Mouse (Mus musculus) pancreas, adult 10 weeks (tissue): ENCODE results near the gene Tmem40. TPM values are rescaled to one million over a fixed set of nuclear protein-coding genes. Genes with fewer than 3 reads are reported as not detected.

ENCODE experiments used
- polyA plus RNA-seq: library from polyadenylated mRNA; stranded (reverse); fragments of 350-450 nt; fragmentation: Illumina TruSeq; extraction: RNeasy Lipid Tissue Mini Kit (QIAGEN cat#74804); gene quantifications from one replicate; pipeline ENCODE4 v1.2.3, GENCODE M21; 2015; ENCODE audit warnings: low read depth, low replicate concordance; ENCODE audit not compliant: insufficient read depth

The Tmem40 gene
- not detected for polyA plus RNA-seq

DNA sequence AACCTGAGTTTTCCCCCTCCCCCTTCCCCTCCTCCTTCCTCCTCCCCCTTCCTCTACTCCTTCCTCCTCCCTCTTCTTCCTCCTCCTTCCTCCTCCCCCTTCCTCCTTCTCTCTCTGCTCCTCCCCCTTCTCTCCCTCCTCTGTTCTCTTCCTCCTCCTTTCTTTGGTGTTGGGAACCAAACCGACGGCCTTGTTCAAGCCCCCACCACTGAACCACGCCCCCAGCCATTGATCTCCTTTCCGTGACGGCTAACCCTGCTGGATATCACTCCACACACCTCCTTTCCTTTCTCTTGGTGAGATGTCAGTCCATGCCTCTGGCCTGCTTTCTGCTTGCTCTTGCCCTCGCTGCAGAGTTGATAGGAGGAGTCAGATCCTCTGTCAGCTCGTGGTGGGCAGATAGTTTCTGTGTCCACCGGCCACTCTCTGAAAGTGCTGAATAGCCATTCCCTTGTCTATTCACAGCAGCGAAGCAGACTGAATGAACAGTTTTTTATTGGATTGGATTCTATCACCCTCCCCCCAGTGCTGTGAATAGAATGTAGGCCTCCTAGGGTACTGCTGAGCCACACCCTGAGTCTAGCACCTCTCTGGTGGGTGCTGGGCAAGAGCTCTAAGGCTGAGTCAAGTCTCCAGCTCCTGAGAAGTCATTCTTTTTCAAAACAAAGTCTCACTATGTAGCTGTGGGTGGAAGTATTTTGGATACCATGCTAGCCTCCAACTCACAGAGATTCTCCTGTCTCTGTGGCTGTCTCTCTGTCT is at the start of gene Tmem40:
Gene Tmem40 (minus strand): TSS at position 416 of the 762 bp plus-strand sequence.

DNA sequence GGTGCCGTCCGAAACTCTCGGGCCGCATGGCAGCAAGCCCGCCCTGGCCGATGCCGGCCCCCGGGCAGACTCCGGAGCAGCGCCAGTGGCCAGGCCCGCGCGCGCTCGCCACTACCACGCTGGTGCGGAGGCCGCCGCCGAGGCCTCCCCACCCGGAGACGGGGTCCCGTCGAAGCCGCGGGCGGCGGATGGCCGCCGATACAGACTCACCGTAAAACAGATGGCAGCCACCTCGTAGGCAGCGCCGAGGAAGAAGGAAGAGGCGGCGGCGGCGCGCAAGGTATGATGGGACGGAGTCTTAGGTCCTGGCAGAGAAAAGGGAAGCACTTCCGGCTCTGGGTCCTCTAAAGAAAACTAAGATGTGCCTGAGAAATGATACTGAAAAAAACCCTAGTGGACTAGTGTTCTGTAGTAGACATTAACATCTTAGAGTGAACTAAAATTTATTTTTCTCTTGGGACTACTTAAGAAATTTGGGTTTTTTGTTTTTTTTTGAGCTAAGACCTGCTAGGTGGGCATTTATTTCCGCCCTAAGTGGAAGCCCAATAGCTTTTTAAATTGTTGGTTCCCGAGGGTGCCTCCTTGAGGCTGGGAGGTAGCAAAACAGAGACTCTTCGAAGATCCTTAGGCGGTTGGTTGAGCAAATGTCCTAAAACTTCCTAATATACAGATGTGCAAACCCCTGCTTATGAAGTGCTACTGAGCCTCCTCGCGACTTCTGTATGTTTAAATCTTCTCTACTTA is 46.5 kb upstream of the Tmem40 start, which contains the start of gene Rpl32:
Gene Rpl32 (minus strand): TSS at position 260 of the 744 bp plus-strand sequence.

DNA sequence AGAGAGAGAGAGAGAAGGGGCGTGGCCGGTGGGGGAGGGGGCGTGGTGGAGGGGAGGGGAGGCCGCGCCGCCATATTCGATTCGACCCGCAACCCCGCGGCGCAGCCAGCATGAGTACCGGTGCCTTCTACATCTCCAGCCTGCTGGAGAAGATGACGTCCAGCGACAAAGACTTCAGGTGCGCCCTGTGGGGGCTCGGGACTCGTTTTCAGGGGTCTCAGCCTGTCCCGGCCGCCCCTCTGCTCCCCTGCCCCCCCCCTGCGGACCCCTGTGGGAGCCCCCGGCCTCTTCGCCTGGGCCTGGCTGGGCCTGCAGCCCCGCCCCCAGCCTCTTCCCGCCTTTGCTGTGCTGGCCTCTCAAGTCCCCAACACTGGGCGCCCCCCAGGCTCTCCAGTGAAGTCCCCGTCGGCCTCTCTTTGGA is 12.3 kb upstream of the Tmem40 start, which contains the start of gene Cand2:
Gene Cand2 (plus strand): TSS at position 38 of the 421 bp plus-strand sequence.

Other genes with a start within 250 kb of the Tmem40 start
- 2.3 TPM for gene Tsen2, start 217.7 kb downstream of the Tmem40 start, polyA plus RNA-seq
- 1.4 TPM for gene Mkrn2os, start 169.8 kb downstream of the Tmem40 start, polyA plus RNA-seq
- 3.3 TPM for gene Mkrn2, start 160.5 kb downstream of the Tmem40 start, polyA plus RNA-seq
- 31.0 TPM for gene Raf1, start 85.8 kb downstream of the Tmem40 start, polyA plus RNA-seq
- 0.37 TPM for gene Cand2, start 12.1 kb upstream of the Tmem40 start, polyA plus RNA-seq
- 1,045 TPM for gene Rpl32, start 46.3 kb upstream of the Tmem40 start, polyA plus RNA-seq
- gene Efcab12, start 76.0 kb upstream of the Tmem40 start, polyA plus RNA-seq = 0.52 TPM
- 1.1 TPM for gene Mbd4, start 91.0 kb upstream of the Tmem40 start, polyA plus RNA-seq
- gene Ift122, start 91.1 kb upstream of the Tmem40 start, polyA plus RNA-seq = 4.2 TPM
- gene Rho, start 169.3 kb upstream of the Tmem40 start, polyA plus RNA-seq = not detected
- not detected for gene H1foo, start 182.5 kb upstream of the Tmem40 start, polyA plus RNA-seq
- gene Plxnd1, start 232.6 kb upstream of the Tmem40 start, polyA plus RNA-seq = 29.6 TPM